Mouse (Mus musculus) embryo, embryonic 10 days (tissue): ENCODE data around the gene Slc9a3r2.

ENCODE experiments used
- DNase-seq: peaks from one replicate; pipeline ENCODE4 v3.0.0-alpha.2; 2015; ENCODE audit warnings: low spot score

Gene Slc9a3r2

GRCm38 (mm10) chr17:24636781-24637481 is 13.2 kb downstream of the Slc9a3r2 start:
- no peak for DNase-seq

GRCm38 (mm10) chr17:24635694-24636093 is 14.4 kb downstream of the Slc9a3r2 start:
- no peak for DNase-seq

DNA sequence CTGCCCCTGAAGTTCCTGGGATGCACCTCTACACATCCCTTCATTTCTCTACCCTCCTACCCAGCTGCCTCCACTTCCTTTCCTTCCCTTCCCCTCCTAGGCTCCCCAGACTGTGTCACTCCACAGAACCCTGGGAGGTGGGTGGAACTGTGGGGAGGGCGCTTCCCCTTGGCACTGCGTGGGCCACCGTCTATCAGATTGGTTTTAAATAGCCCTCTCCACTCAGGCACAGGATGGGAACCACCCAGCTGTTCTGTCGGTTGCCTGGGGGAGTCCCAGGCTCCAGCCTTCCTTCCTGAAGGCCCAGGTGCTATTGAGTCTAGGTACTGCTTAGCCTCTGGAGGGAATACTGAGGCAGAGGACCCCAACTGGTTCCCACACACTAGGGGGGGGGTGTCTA is 15.1 kb downstream of the Slc9a3r2 start:
- DNase-seq: no peak

DNA sequence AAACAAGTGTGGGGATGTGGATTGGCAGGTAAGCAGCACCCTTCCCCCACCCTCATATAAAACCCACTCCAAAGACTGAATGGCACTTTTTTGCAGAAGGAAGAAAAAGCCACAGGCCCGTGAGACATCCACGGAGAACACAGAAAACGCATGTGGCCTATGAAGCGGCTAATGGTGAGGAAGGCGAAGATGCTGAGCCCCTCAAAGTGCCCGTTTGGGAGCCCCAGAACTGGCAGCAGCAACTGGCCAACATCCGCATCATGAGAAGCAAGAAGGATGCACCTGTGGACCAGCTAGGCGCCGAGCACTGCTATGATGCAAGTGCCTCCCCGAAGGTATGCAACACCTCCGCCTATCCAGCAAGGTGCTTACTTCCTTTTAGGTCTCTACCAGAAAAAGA is 16.3 kb downstream of the Slc9a3r2 start:
- no peak for DNase-seq

DNA sequence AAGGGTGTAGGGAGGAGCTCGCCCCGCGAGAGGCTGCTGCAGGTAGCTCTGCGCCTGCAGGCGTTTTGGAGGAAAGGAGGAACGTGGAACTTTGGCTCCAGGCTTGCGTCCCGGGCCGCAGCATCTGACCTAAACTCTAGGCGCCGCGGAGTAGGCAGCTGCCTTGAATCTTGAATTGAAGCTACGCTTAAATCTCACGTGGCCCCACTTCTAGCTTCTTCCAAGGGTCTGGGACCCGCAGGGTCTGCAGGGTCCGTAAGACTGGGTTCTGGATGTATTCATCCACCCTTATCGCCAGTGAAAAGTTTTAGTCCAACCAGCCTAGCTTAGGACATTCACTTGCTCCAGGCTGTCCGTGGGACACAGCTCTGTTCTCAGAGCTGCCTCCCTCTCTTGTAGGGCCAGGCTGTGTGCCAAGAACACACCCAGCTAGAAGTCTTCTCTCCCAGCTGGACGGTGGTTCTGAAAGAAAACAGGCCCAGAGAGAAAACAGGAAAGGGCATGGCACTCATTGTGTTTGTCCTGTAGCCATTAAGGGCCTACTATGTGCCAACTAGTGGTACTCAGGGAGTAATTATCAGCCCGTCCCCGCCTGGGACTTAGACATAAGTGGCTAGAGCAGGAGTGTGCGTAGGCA is 17.2 kb downstream of the Slc9a3r2 start:
- DNase-seq: no peak

GRCm38 (mm10) chr17:24632167-24632812 is 17.8 kb downstream of the Slc9a3r2 start, which contains the start of the genes Tsc2 and Nthl1:
TSS of gene Tsc2 (minus strand) at chr17:24632630.
TSS of gene Nthl1 (plus strand) at chr17:24632680.
- DNase-seq: peak; percentile 97

- DNase-seq: no peak
Observed at GRCm38 (mm10) chr17:24630072-24630471, 20.1 kb downstream of the Slc9a3r2 start.

GRCm38 (mm10) chr17:24628646-24629045 is 21.5 kb downstream of the Slc9a3r2 start:
- DNase-seq: peak; percentile 81

- no peak for DNase-seq
Observed at GRCm38 (mm10) chr17:24625472-24625871, 24.7 kb downstream of the Slc9a3r2 start.

DNA sequence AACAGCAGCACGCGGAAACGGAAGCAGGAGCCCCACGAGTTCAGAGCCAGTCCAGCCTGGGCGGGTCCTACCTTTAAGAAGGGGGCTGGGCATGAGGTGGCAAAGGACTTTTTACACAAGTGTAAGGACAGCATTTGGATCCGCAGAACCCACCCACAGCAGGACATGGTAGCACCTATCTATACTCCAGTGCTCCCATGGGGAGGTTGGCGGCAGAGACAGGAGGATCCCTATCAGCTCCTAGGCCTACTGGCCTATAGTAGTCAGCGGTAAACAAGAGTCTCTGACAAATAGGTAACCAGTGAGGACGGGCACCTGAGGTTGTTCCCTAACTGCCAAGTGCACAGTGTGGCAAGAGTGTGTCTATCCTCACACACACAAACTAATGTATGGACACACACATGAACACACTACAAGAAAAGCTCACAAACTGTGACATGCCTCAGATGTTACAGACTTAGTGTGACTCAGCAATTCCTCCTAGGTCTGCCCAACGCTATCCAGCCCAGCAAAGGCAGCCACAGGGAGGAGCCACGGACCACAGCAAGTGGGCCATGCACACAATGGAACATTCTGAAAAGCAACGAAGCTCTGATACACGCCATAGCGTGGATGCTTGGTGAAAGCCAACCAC is 32.4 kb downstream of the Slc9a3r2 start:
- no peak for DNase-seq

DNA sequence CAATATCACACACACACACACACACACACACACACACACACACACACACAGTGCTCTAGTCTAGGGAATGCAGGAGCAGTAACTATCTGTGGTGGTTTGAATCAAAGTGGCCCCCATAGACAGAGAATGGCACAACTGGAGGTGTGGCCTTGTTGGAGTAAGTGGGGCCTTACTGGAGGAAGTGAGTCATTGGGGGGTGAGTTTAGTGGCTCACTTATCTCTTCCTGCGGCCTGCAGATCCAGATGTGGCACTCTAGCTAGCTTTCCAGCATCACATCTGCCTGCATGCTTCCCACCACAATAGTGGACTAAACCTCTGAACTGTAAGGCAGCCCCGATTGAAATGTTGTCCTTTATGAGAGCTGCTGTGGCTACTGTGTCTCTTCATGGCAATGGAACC is 39.4 kb downstream of the Slc9a3r2 start:
- DNase-seq: no peak

GRCm38 (mm10) chr17:24608874-24609273 is 41.3 kb downstream of the Slc9a3r2 start:
- no peak for DNase-seq

DNA sequence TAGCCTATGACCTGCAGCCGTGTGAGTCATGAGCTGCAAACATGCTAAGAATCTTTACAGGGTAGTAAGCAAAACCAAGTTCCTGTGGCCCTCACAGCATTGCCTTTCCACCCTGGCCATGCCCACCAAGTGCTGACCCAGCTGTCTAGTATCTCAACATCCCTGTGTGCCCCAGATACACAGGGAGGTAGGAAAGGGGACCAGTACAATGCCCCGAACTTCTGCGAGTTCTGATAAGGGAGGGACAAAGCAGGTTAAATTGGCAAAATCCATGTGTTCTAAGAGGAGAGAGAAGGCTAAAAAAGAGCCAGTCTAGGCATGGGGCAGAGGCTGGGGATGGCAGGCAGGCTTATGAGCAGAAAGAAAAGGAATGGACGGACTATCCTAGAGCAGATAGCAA is 41.8 kb downstream of the Slc9a3r2 start:
- no peak for DNase-seq

GRCm38 (mm10) chr17:24604557-24604956 is 45.6 kb downstream of the Slc9a3r2 start:
- DNase-seq: no peak

GRCm38 (mm10) chr17:24603961-24604360 is 46.2 kb downstream of the Slc9a3r2 start:
- no peak for DNase-seq

GRCm38 (mm10) chr17:24600502-24600901 is 49.6 kb downstream of the Slc9a3r2 start:
- no peak for DNase-seq

GRCm38 (mm10) chr17:24597989-24598388 is 52.1 kb downstream of the Slc9a3r2 start:
- no peak for DNase-seq

DNA sequence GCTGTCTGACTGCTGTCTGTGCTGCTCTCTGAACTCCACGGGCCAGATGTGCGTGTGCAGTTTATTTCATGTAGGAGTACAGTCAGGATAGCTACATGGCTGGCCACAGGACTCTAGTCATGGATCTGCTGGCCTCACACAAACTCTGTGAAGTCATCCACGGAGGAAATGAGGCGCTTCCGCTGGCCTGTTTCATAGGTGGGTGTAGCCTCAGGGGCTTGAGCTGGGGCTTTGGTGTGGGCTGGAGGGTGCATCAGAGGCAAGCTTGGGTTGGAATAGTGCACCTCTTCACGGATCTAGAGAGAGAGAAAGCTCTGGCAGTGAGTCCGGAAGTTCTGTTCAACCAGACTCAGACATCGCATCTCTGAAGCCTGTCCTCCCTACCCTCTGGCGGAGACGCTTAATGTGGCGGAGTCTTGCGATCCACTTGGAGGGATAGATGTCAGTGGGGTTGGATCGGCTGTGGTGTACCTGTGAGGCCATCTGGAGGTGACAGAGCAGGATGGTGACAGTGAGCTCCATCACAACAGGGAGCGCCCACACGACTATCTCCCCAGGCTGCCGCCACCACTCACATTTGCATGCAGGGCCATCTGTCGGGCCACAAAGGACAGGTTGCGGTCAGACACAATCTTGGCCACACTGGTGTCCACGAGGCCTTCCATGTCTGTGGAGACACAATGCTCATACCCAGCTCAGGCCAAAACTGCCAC is 53.5 kb downstream of the Slc9a3r2 start:
- no peak for DNase-seq

DNA sequence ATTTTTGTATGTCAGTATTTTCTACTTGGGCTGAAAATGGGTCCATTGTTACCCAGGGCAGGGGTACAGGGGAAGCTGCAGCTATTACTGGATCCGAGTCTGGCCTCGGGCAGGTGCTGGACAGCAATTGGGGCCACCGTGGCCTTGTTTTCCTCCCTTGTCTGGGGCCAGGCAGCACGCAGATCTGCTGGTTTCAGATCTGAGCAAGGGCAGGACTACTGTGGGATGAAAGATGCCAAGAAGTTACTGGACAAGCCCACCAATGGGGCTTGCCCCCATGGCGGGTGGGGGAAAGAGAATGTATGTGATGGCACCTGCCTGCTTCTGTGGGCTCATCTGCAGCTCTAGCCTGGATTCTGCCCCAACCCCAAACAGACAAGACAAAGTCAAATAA is 54.1 kb downstream of the Slc9a3r2 start:
- no peak for DNase-seq

- no peak for DNase-seq
Observed at GRCm38 (mm10) chr17:24595126-24596072, 54.7 kb downstream of the Slc9a3r2 start.
